8 mouse cellular contexts compared by ENCODE assay signal in genomic region chr14:51912391-51913061, GRCm38 (mm10). TPM values are rescaled to one million over a fixed set of nuclear protein-coding genes. Genes with fewer than 3 reads are reported as not detected.
DNase-seq lines count a peak whose midpoint lies in the region; ATAC-seq and TF ChIP-seq lines count a peak whose summit lies in the region.

No protein-coding gene starts in this region.

- TF ChIP-seq CTCF in liver, adult 2 months (IDR thresholded peaks at IDR 0.05; ENCODE audit: low read depth, low read length), result no peak

- ATAC-seq in embryonic facial prominence, embryonic 12.5 days (ENCODE audit: insufficient number of reproducible peaks, insufficient read depth, low FRiP score, low TSS enrichment), result peak; percentile 41
- peak; percentile 14; the same call in 1 of the 2 replicates for ATAC-seq in hindbrain, embryonic 12.5 days (ENCODE audit: low FRiP score)
- ATAC-seq in liver, embryonic 12.5 days, result peak; percentile 35
- no peak for ATAC-seq in stomach, embryonic 16.5 days (ENCODE audit: insufficient read depth, low FRiP score)

- H3K4me3 ChIP-seq in liver, adult 2 months (ENCODE audit: insufficient read depth, low read depth, low read length), result peak overlapping the region; percentile 82
- H3K4me3 ChIP-seq in embryonic facial prominence, embryonic 12.5 days, result peak overlapping the region; percentile 59
- H3K4me3 ChIP-seq in hindbrain, embryonic 12.5 days, result peak overlapping the region; percentile 56
- H3K4me3 ChIP-seq in liver, embryonic 12.5 days, result peak overlapping the region; percentile 63
- peak overlapping the region; percentile 72 for H3K4me3 ChIP-seq in stomach, embryonic 16.5 days (replicated peaks; ENCODE audit: low read length)

- DNase-seq in liver, adult 2 months (ENCODE audit: extremely low read depth, low read depth, low spot score), result peak; percentile 100
- no peak for DNase-seq in liver
- no peak for DNase-seq in ovary, postnatal 10 days (ENCODE audit: low spot score)
- no peak for DNase-seq in cerebellum, adult 9-11 months

- H3K36me3 ChIP-seq in liver, adult 2 months (ENCODE audit: control insufficient read depth, insufficient read depth, low read length), result peaks cover 35% of the 10 kb centered on the region
- H3K36me3 ChIP-seq in embryonic facial prominence, embryonic 12.5 days, result no peaks in the 10 kb centered on the region
- no peaks in the 10 kb centered on the region for H3K36me3 ChIP-seq in hindbrain, embryonic 12.5 days
- no peaks in the 10 kb centered on the region for H3K36me3 ChIP-seq in liver, embryonic 12.5 days
- no peaks in the 10 kb centered on the region for H3K36me3 ChIP-seq in stomach, embryonic 16.5 days (ENCODE audit: control insufficient read depth, insufficient read depth, low read length)

- H3K4me1 ChIP-seq in liver, adult 2 months (ENCODE audit: control insufficient read depth, insufficient read depth, low read length), result peaks cover 30% of the 10 kb centered on the region
- peaks cover 14% of the 10 kb centered on the region; the same call in 1 of the 2 replicates for H3K4me1 ChIP-seq in embryonic facial prominence, embryonic 12.5 days
- peaks cover 26% of the 10 kb centered on the region for H3K4me1 ChIP-seq in hindbrain, embryonic 12.5 days
- H3K4me1 ChIP-seq in liver, embryonic 12.5 days, result peaks cover 50% of the 10 kb centered on the region
- H3K4me1 ChIP-seq in stomach, embryonic 16.5 days (ENCODE audit: control insufficient read depth, insufficient read depth, low read length), result peaks cover 15% of the 10 kb centered on the region; the same call in 1 of the 2 replicates

- peak; percentile 41; the same call in 1 of the 2 replicates for TF ChIP-seq POLR2A in liver, adult 2 months (IDR thresholded peaks at IDR 0.05; ENCODE audit: extremely low read depth, insufficient read depth, low read length)

- H3K9me3 ChIP-seq in embryonic facial prominence, embryonic 12.5 days, result no peaks in the 10 kb centered on the region
- H3K9me3 ChIP-seq in hindbrain, embryonic 12.5 days (replicated peaks), result no peaks in the 10 kb centered on the region
- H3K9me3 ChIP-seq in liver, embryonic 12.5 days (replicated peaks), result no peaks in the 10 kb centered on the region
- H3K9me3 ChIP-seq in stomach, embryonic 16.5 days (replicated peaks; ENCODE audit: control insufficient read depth, low read length), result no peaks in the 10 kb centered on the region

- 8% methylated on average over 14 of the region's 14 CpGs for WGBS in liver, adult 2 months
- 9% methylated on average over 14 of the region's 14 CpGs for WGBS in embryonic facial prominence, embryonic 12.5 days
- 8% methylated on average over 14 of the region's 14 CpGs for WGBS in hindbrain, embryonic 12.5 days
- 8% methylated on average over 14 of the region's 14 CpGs for WGBS in liver, embryonic 12.5 days (ENCODE audit: insufficient replicate concordance)
- WGBS in stomach, embryonic 16.5 days, result 15% methylated on average over 14 of the region's 14 CpGs

- peak overlapping the region; percentile 98 for H3K4me2 ChIP-seq in embryonic facial prominence, embryonic 12.5 days (replicated peaks)
- H3K4me2 ChIP-seq in hindbrain, embryonic 12.5 days (replicated peaks), result peak overlapping the region; percentile 93
- peak overlapping the region; percentile 97 for H3K4me2 ChIP-seq in liver, embryonic 12.5 days
- peak overlapping the region; percentile 99 for H3K4me2 ChIP-seq in stomach, embryonic 16.5 days (ENCODE audit: low read depth, low read length)

- H3K27ac ChIP-seq in liver, adult 2 months (replicated peaks; ENCODE audit: insufficient read depth, low read depth, low read length), result peak overlapping the region; percentile 100
- no peak overlapping the region for H3K27ac ChIP-seq in embryonic facial prominence, embryonic 12.5 days
- H3K27ac ChIP-seq in hindbrain, embryonic 12.5 days, result no peak overlapping the region
- no peak overlapping the region for H3K27ac ChIP-seq in liver, embryonic 12.5 days
- H3K27ac ChIP-seq in stomach, embryonic 16.5 days (ENCODE audit: low read length), result peak overlapping the region; percentile 93

- peak overlapping the region; percentile 96 for H3K9ac ChIP-seq in liver, adult 2 months (ENCODE audit: low read depth, low read length)
- peak overlapping the region; percentile 45; the same call in 1 of the 2 replicates for H3K9ac ChIP-seq in embryonic facial prominence, embryonic 12.5 days
- H3K9ac ChIP-seq in hindbrain, embryonic 12.5 days, result peak overlapping the region; percentile 68
- H3K9ac ChIP-seq in liver, embryonic 12.5 days, result peak overlapping the region; percentile 66
- peak overlapping the region; percentile 86 for H3K9ac ChIP-seq in stomach, embryonic 16.5 days (ENCODE audit: low read length)

- peaks cover 15% of the 10 kb centered on the region; the same call in 1 of the 2 replicates for H3K79me2 ChIP-seq in liver, adult 2 months (ENCODE audit: control insufficient read depth, insufficient read depth, low read length)

- no peaks in the 10 kb centered on the region for H3K27me3 ChIP-seq in liver, adult 2 months (ENCODE audit: control insufficient read depth, insufficient read depth, low read length)
- no peaks in the 10 kb centered on the region for H3K27me3 ChIP-seq in embryonic facial prominence, embryonic 12.5 days
- H3K27me3 ChIP-seq in hindbrain, embryonic 12.5 days, result peaks cover 29% of the 10 kb centered on the region
- H3K27me3 ChIP-seq in liver, embryonic 12.5 days (replicated peaks), result peaks cover 43% of the 10 kb centered on the region
- H3K27me3 ChIP-seq in stomach, embryonic 16.5 days (ENCODE audit: control insufficient read depth, insufficient read depth, low read length), result no peaks in the 10 kb centered on the region

RNA-seq across cellular contexts. Expression of gene Ndrg2, which starts 1.4 kb away (rescaled TPM):
- 1,230 and 1,535 TPM in 2 replicates for total RNA-seq in liver, adult 2 months (2014; rRNA removed)
- 1,907 and 2,831 TPM in 2 replicates for polyA plus RNA-seq in liver, adult 2 months (2012; rRNA removed)
- polyA plus RNA-seq in embryonic facial prominence, embryonic 12.5 days (2016; fragmentation: Nextera tagmentation; extraction: Ambion mirVana), result 30.9 and 37.1 TPM in 2 replicates
- polyA plus RNA-seq in hindbrain, embryonic 12.5 days (2016; fragmentation: Nextera tagmentation; extraction: Ambion mirVana), result 34.2 and 39.1 TPM in 2 replicates
- 17.0 and 17.3 TPM in 2 replicates for polyA plus RNA-seq in liver, embryonic 12.5 days (2016; fragmentation: Nextera tagmentation; extraction: Ambion mirVana)
- 125 and 143 TPM in 2 replicates for polyA plus RNA-seq in stomach, embryonic 16.5 days (2015; fragmentation: Nextera tagmentation; extraction: Ambion mirVana)

RNA-seq across cellular contexts. Expression of gene Tppp2, which starts 5.7 kb away (rescaled TPM):
- total RNA-seq in liver, adult 2 months (2014; rRNA removed), result not detected in 2 replicates
- polyA plus RNA-seq in liver, adult 2 months (2012; rRNA removed), result not detected in 2 replicates
- polyA plus RNA-seq in embryonic facial prominence, embryonic 12.5 days (2016; fragmentation: Nextera tagmentation; extraction: Ambion mirVana), result not detected in 2 replicates
- polyA plus RNA-seq in hindbrain, embryonic 12.5 days (2016; fragmentation: Nextera tagmentation; extraction: Ambion mirVana), result not detected in 2 replicates
- not detected in 2 replicates for polyA plus RNA-seq in liver, embryonic 12.5 days (2016; fragmentation: Nextera tagmentation; extraction: Ambion mirVana)
- polyA plus RNA-seq in stomach, embryonic 16.5 days (2015; fragmentation: Nextera tagmentation; extraction: Ambion mirVana), result not detected in 2 replicates

RNA-seq across cellular contexts. Expression of gene Rnase13, which starts 10.0 kb away (rescaled TPM):
- total RNA-seq in liver, adult 2 months (2014; rRNA removed), result not detected in 2 replicates
- polyA plus RNA-seq in liver, adult 2 months (2012; rRNA removed), result 0.22 and 0.24 TPM in 2 replicates
- not detected in 2 replicates for polyA plus RNA-seq in embryonic facial prominence, embryonic 12.5 days (2016; fragmentation: Nextera tagmentation; extraction: Ambion mirVana)
- not detected in 2 replicates for polyA plus RNA-seq in hindbrain, embryonic 12.5 days (2016; fragmentation: Nextera tagmentation; extraction: Ambion mirVana)
- not detected in 2 replicates for polyA plus RNA-seq in liver, embryonic 12.5 days (2016; fragmentation: Nextera tagmentation; extraction: Ambion mirVana)
- not detected in 2 replicates for polyA plus RNA-seq in stomach, embryonic 16.5 days (2015; fragmentation: Nextera tagmentation; extraction: Ambion mirVana)

RNA-seq across cellular contexts. Expression of gene Slc39a2, which starts 19.8 kb away (rescaled TPM):
- total RNA-seq in liver, adult 2 months (2014; rRNA removed), result 0.65 and 1.4 TPM in 2 replicates
- 1.1 and 1.8 TPM in 2 replicates for polyA plus RNA-seq in liver, adult 2 months (2012; rRNA removed)
- polyA plus RNA-seq in embryonic facial prominence, embryonic 12.5 days (2016; fragmentation: Nextera tagmentation; extraction: Ambion mirVana), result 1.4 and 1.5 TPM in 2 replicates
- polyA plus RNA-seq in hindbrain, embryonic 12.5 days (2016; fragmentation: Nextera tagmentation; extraction: Ambion mirVana), result 0.89 and 1.4 TPM in 2 replicates
- polyA plus RNA-seq in liver, embryonic 12.5 days (2016; fragmentation: Nextera tagmentation; extraction: Ambion mirVana), result 0.06 and 0.11 TPM in 2 replicates
- 0.89 and 0.98 TPM in 2 replicates for polyA plus RNA-seq in stomach, embryonic 16.5 days (2015; fragmentation: Nextera tagmentation; extraction: Ambion mirVana)

RNA-seq across cellular contexts. Expression of gene Mettl17, which starts 27.9 kb away (rescaled TPM):
- total RNA-seq in liver, adult 2 months (2014; rRNA removed), result 14.0 and 23.2 TPM in 2 replicates
- 18.2 and 21.0 TPM in 2 replicates for polyA plus RNA-seq in liver, adult 2 months (2012; rRNA removed)
- 55.5 and 56.8 TPM in 2 replicates for polyA plus RNA-seq in embryonic facial prominence, embryonic 12.5 days (2016; fragmentation: Nextera tagmentation; extraction: Ambion mirVana)
- polyA plus RNA-seq in hindbrain, embryonic 12.5 days (2016; fragmentation: Nextera tagmentation; extraction: Ambion mirVana), result 61.8 and 62.9 TPM in 2 replicates
- polyA plus RNA-seq in liver, embryonic 12.5 days (2016; fragmentation: Nextera tagmentation; extraction: Ambion mirVana), result 19.6 and 20.4 TPM in 2 replicates
- 49.7 and 57.7 TPM in 2 replicates for polyA plus RNA-seq in stomach, embryonic 16.5 days (2015; fragmentation: Nextera tagmentation; extraction: Ambion mirVana)

Comparison
In these comparisons a context has a peak if more than half of its experiments do, and no peak if none do; other contexts are left out.
1. H3K27ac ChIP-seq: peak in liver, adult 2 months (single experiment) and stomach, embryonic 16.5 days (single experiment); none in embryonic facial prominence, embryonic 12.5 days (single experiment), hindbrain, embryonic 12.5 days (single experiment) and liver, embryonic 12.5 days (single experiment).
2. RNA of gene Ndrg2, which starts 1.4 kb away (polyA plus RNA-seq): 1,907 to 2,831 TPM in liver, adult 2 months; 125 to 143 TPM in stomach, embryonic 16.5 days, 34.2 to 39.1 TPM in hindbrain, embryonic 12.5 days, 30.9 to 37.1 TPM in embryonic facial prominence, embryonic 12.5 days and 17.0 to 17.3 TPM in liver, embryonic 12.5 days; every median in the first group is over 10 times any median in the second.
3. H3K9ac ChIP-seq: peak in every context shown above with its lines; median percentile 96 in liver, adult 2 months; 86 in stomach, embryonic 16.5 days; 68 in hindbrain, embryonic 12.5 days; 66 in liver, embryonic 12.5 days; 45 in embryonic facial prominence, embryonic 12.5 days.
4. Peak in every context shown above with its lines, with median percentiles within 50 percentile points of each other: H3K4me3 ChIP-seq and H3K4me2 ChIP-seq.